In genomic region chr14:20796643-20797042, GRCm38 (mm10) we compare ENCODE assay signal across 20 mouse cellular contexts. TPM values are rescaled to one million over a fixed set of nuclear protein-coding genes. Genes with fewer than 3 reads are reported as not detected.
DNase-seq lines count a peak whose midpoint lies in the region; ATAC-seq and TF ChIP-seq lines count a peak whose summit lies in the region.
"Had no signal": no experiment of that assay in that cellular context is flagged by ENCODE, and none has a peak within 500 bp of the region (broad histone marks: within the 10 kb centered on the region; RNA-seq: fewer than 3 reads in every experiment).

No protein-coding gene starts in this region.

- 61% methylated on average over 8 of the region's 8 CpGs for WGBS in embryonic facial prominence, embryonic 14.5 days
- WGBS in embryonic facial prominence, embryonic 10.5 days = 68% methylated on average over 8 of the region's 8 CpGs
- WGBS in hindbrain, embryonic 13.5 days = 28% methylated on average over 8 of the region's 8 CpGs
- 11% methylated on average over 8 of the region's 8 CpGs for WGBS in midbrain, embryonic 14.5 days
- 72% methylated on average over 8 of the region's 8 CpGs for WGBS in intestine, postnatal 0 days

- peak; percentile 47 for DNase-seq in embryonic facial prominence, embryonic 14.5 days (ENCODE audit: low spot score)
- DNase-seq in embryonic facial prominence, embryonic 10.5 days (ENCODE audit: low spot score) = no peak
- peak; percentile 66 for DNase-seq in midbrain, embryonic 14.5 days
- no peak for DNase-seq in urinary bladder, postnatal 10 days (ENCODE audit: low spot score)
- DNase-seq: adrenal gland, postnatal 10 days; cerebellum, adult 18-20 months; gastrocnemius, postnatal 10 days; heart, adult 2 months; kidney, adult 9 months; kidney, postnatal 4 days; liver; lung, adult 18-20 months had no signal

- peaks cover 1% of the 10 kb centered on the region; the same call in 1 of the 2 replicates for H3K36me3 ChIP-seq in embryonic facial prominence, embryonic 14.5 days (ENCODE audit: control insufficient read depth, insufficient read depth, low read length)
- H3K36me3 ChIP-seq in embryonic facial prominence, embryonic 10.5 days (replicated peaks) = peaks cover 8% of the 10 kb centered on the region
- H3K36me3 ChIP-seq in C2C12 (ENCODE audit: control insufficient read depth, insufficient read depth) = peaks cover 8% of the 10 kb centered on the region
- H3K36me3 ChIP-seq in hindbrain, embryonic 13.5 days = peaks cover under 1% of the 10 kb centered on the region; the same call in 1 of the 2 replicates
- peaks cover 4% of the 10 kb centered on the region; the same call in 1 of the 2 replicates for H3K36me3 ChIP-seq in midbrain, embryonic 14.5 days (ENCODE audit: control insufficient read depth, insufficient read depth, low read length)
- 0 out of 2 replicates have a peak, but pooled peaks cover 3% of the 10 kb centered on the region for H3K36me3 ChIP-seq in intestine, postnatal 0 days (ENCODE audit: control insufficient read depth, insufficient read depth)

- H3K9ac ChIP-seq in embryonic facial prominence, embryonic 14.5 days (ENCODE audit: low read depth, low read length) = no peak overlapping the region
- H3K9ac ChIP-seq in hindbrain, embryonic 13.5 days = peak overlapping the region; percentile 49; the same call in 1 of the 2 replicates
- H3K9ac ChIP-seq in midbrain, embryonic 14.5 days (replicated peaks; ENCODE audit: low read length) = no peak overlapping the region
- no peak overlapping the region for H3K9ac ChIP-seq in intestine, postnatal 0 days (ENCODE audit: low read depth, low read length)

- no peak for TF ChIP-seq CTCF in C2C12 (IDR thresholded peaks at IDR 0.05; ENCODE audit: control insufficient read depth, insufficient read depth, insufficient read length)
- TF ChIP-seq CTCF in intestine, postnatal 0 days (IDR thresholded peaks at IDR 0.05; ENCODE audit: low read depth) = no peak

- peaks cover 19% of the 10 kb centered on the region for H3K79me3 ChIP-seq in C2C12 (ENCODE audit: low read depth)

- peaks cover 41% of the 10 kb centered on the region for H3K79me2 ChIP-seq in C2C12 (ENCODE audit: control insufficient read depth, insufficient read depth)

- H3K4me3 ChIP-seq in embryonic facial prominence, embryonic 14.5 days (ENCODE audit: low read depth, low read length) = no peak overlapping the region
- no peak overlapping the region for H3K4me3 ChIP-seq in embryonic facial prominence, embryonic 10.5 days
- no peak overlapping the region for H3K4me3 ChIP-seq in C2C12 (ENCODE audit: insufficient read depth, poor library complexity, severe bottlenecking)
- no peak overlapping the region for H3K4me3 ChIP-seq in hindbrain, embryonic 13.5 days
- no peak overlapping the region for H3K4me3 ChIP-seq in midbrain, embryonic 14.5 days (replicated peaks; ENCODE audit: low read depth, low read length)
- H3K4me3 ChIP-seq in intestine, postnatal 0 days (ENCODE audit: low read depth, low read length) = no peak overlapping the region
- H3K4me3 ChIP-seq: heart, adult 2 months; heart, embryonic 15.5 days had no signal

- H3K9me3 ChIP-seq in embryonic facial prominence, embryonic 14.5 days (ENCODE audit: control insufficient read depth, low read length) = no peaks in the 10 kb centered on the region
- no peaks in the 10 kb centered on the region for H3K9me3 ChIP-seq in embryonic facial prominence, embryonic 10.5 days
- no peaks in the 10 kb centered on the region for H3K9me3 ChIP-seq in hindbrain, embryonic 13.5 days
- H3K9me3 ChIP-seq in midbrain, embryonic 14.5 days (ENCODE audit: control insufficient read depth, low read length) = no peaks in the 10 kb centered on the region
- no peaks in the 10 kb centered on the region for H3K9me3 ChIP-seq in intestine, postnatal 0 days (ENCODE audit: control insufficient read depth)
- H3K9me3 ChIP-seq: heart, embryonic 15.5 days had no signal

- no peaks in the 10 kb centered on the region for H3K27me3 ChIP-seq in embryonic facial prominence, embryonic 14.5 days (replicated peaks; ENCODE audit: control insufficient read depth, insufficient read depth, low read length)
- H3K27me3 ChIP-seq in embryonic facial prominence, embryonic 10.5 days (replicated peaks; ENCODE audit: low read depth, poor library complexity, severe bottlenecking) = peaks cover 8% of the 10 kb centered on the region; the same call in 1 of the 2 replicates
- H3K27me3 ChIP-seq in C2C12 (ENCODE audit: control insufficient read depth, insufficient read depth, insufficient read length) = no peaks in the 10 kb centered on the region
- no peaks in the 10 kb centered on the region for H3K27me3 ChIP-seq in hindbrain, embryonic 13.5 days
- no peaks in the 10 kb centered on the region for H3K27me3 ChIP-seq in midbrain, embryonic 14.5 days (ENCODE audit: control insufficient read depth, insufficient read depth, low read length)
- no peaks in the 10 kb centered on the region for H3K27me3 ChIP-seq in intestine, postnatal 0 days (replicated peaks; ENCODE audit: control insufficient read depth, insufficient read depth, low read length)
- H3K27me3 ChIP-seq: heart, embryonic 15.5 days had no signal

- H3ac ChIP-seq in C2C12 (ENCODE audit: control insufficient read depth, insufficient read length, low read depth) = peak overlapping the region; percentile 27

- H3K27ac ChIP-seq in embryonic facial prominence, embryonic 14.5 days (replicated peaks; ENCODE audit: low read depth, low read length) = no peak overlapping the region
- H3K27ac ChIP-seq in embryonic facial prominence, embryonic 10.5 days (replicated peaks) = no peak overlapping the region
- H3K27ac ChIP-seq in hindbrain, embryonic 13.5 days = peak overlapping the region; percentile 18; the same call in 1 of the 2 replicates
- no peak overlapping the region for H3K27ac ChIP-seq in midbrain, embryonic 14.5 days (replicated peaks; ENCODE audit: low read depth, low read length)
- H3K27ac ChIP-seq in intestine, postnatal 0 days (ENCODE audit: low read depth, low read length) = no peak overlapping the region
- H3K27ac ChIP-seq: heart, adult 2 months; macrophage had no signal

- H3K4me2 ChIP-seq in embryonic facial prominence, embryonic 14.5 days (ENCODE audit: low read depth, low read length) = no peak overlapping the region
- peak overlapping the region; percentile 17 for H3K4me2 ChIP-seq in hindbrain, embryonic 13.5 days
- peak overlapping the region; percentile 21; the same call in 1 of the 2 replicates for H3K4me2 ChIP-seq in midbrain, embryonic 14.5 days (ENCODE audit: low read length)
- H3K4me2 ChIP-seq in intestine, postnatal 0 days (replicated peaks; ENCODE audit: low read depth) = no peak overlapping the region

- peak; percentile 33; the same call in 1 of the 2 replicates for ATAC-seq in embryonic facial prominence, embryonic 14.5 days (ENCODE audit: low read depth)
- ATAC-seq in hindbrain, embryonic 13.5 days (ENCODE audit: low FRiP score) = no peak
- no peak for ATAC-seq in midbrain, embryonic 14.5 days (ENCODE audit: low FRiP score, low TSS enrichment)
- no peak for ATAC-seq in frontal cortex, adult (ENCODE audit: low TSS enrichment)
- ATAC-seq in intestine, postnatal 0 days = no peak
- ATAC-seq: forebrain, embryonic 16.5 days; inflammation-experienced regulatory T-cells, adult 6 months had no signal

- peaks cover 27% of the 10 kb centered on the region for H3K4me1 ChIP-seq in embryonic facial prominence, embryonic 14.5 days (ENCODE audit: control insufficient read depth, insufficient read depth, low read length)
- peaks cover 47% of the 10 kb centered on the region for H3K4me1 ChIP-seq in embryonic facial prominence, embryonic 10.5 days
- peaks cover 48% of the 10 kb centered on the region for H3K4me1 ChIP-seq in hindbrain, embryonic 13.5 days (replicated peaks)
- peaks cover 27% of the 10 kb centered on the region for H3K4me1 ChIP-seq in midbrain, embryonic 14.5 days (ENCODE audit: control insufficient read depth, insufficient read depth, low read length)
- no peaks in the 10 kb centered on the region for H3K4me1 ChIP-seq in intestine, postnatal 0 days (replicated peaks; ENCODE audit: control insufficient read depth, insufficient read depth, low read length)

TF ChIP-seq in C2C12, 6 proteins besides CTCF, POLR2A, EP300 and RAD21:
- TF ChIP-seq MYOG (IDR thresholded peaks at IDR 0.05; ENCODE audit: control insufficient read depth, extremely low read depth, insufficient read length) = no peak
- TF ChIP-seq MYOD1 (IDR thresholded peaks at IDR 0.05; ENCODE audit: control insufficient read depth, insufficient read length, low read depth) = no peak

RNA-seq across cellular contexts. Expression of gene Camk2g, which starts 2.8 kb away (rescaled TPM):
- polyA plus RNA-seq in embryonic facial prominence, embryonic 14.5 days (2014; fragmentation: Nextera tagmentation; extraction: Ambion mirVana) = 54.6 and 67.7 TPM in 2 replicates
- polyA plus RNA-seq in embryonic facial prominence, embryonic 10.5 days (2016; fragmentation: Nextera tagmentation; extraction: Ambion mirVana) = 43.9 and 50.6 TPM in 2 replicates
- polyA plus RNA-seq in C2C12 (2012; fragmentation: generic; extraction: Trizol) = 74.2 TPM
- 116 and 131 TPM in 2 replicates for polyA plus RNA-seq in hindbrain, embryonic 13.5 days (2015; fragmentation: Nextera tagmentation; extraction: Ambion mirVana)
- 122 and 129 TPM in 2 replicates for polyA plus RNA-seq in midbrain, embryonic 14.5 days (2014; fragmentation: Nextera tagmentation; extraction: Ambion mirVana)
- polyA plus RNA-seq in intestine, postnatal 0 days (2015; fragmentation: Nextera tagmentation; extraction: Ambion mirVana) = 27.6 and 37.7 TPM in 2 replicates

RNA-seq across cellular contexts. Expression of gene Plau, which starts 39.8 kb away (rescaled TPM):
- 2.5 and 2.8 TPM in 2 replicates for polyA plus RNA-seq in embryonic facial prominence, embryonic 14.5 days (2014; fragmentation: Nextera tagmentation; extraction: Ambion mirVana)
- 0.67 and 1.0 TPM in 2 replicates for polyA plus RNA-seq in embryonic facial prominence, embryonic 10.5 days (2016; fragmentation: Nextera tagmentation; extraction: Ambion mirVana)
- 106 TPM for polyA plus RNA-seq in C2C12 (2012; fragmentation: generic; extraction: Trizol)
- 0.40 and 0.45 TPM in 2 replicates for polyA plus RNA-seq in hindbrain, embryonic 13.5 days (2015; fragmentation: Nextera tagmentation; extraction: Ambion mirVana)
- 0.15 and 0.62 TPM in 2 replicates for polyA plus RNA-seq in midbrain, embryonic 14.5 days (2014; fragmentation: Nextera tagmentation; extraction: Ambion mirVana)
- polyA plus RNA-seq in intestine, postnatal 0 days (2015; fragmentation: Nextera tagmentation; extraction: Ambion mirVana) = 2.7 and 3.8 TPM in 2 replicates

Comparison
In these comparisons a context has a peak if more than half of its experiments do, and no peak if none do; other contexts are left out.
1. DNase-seq: peak in embryonic facial prominence, embryonic 14.5 days (single experiment) and midbrain, embryonic 14.5 days (single experiment); none in embryonic facial prominence, embryonic 10.5 days (single experiment) and urinary bladder, postnatal 10 days (single experiment).
2. H3K4me2 ChIP-seq: peak in hindbrain, embryonic 13.5 days (single experiment) and midbrain, embryonic 14.5 days (single experiment); none in embryonic facial prominence, embryonic 14.5 days (single experiment) and intestine, postnatal 0 days (single experiment).
3. RNA of gene Plau, which starts 39.8 kb away (polyA plus RNA-seq): 106 TPM in C2C12 (single experiment); 2.7 to 3.8 TPM in intestine, postnatal 0 days, 2.5 to 2.8 TPM in embryonic facial prominence, embryonic 14.5 days, 0.67 to 1.0 TPM in embryonic facial prominence, embryonic 10.5 days, 0.15 to 0.62 TPM in midbrain, embryonic 14.5 days and 0.40 to 0.45 TPM in hindbrain, embryonic 13.5 days; every median in the first group is over 10 times any median in the second.